ENCODE assay signal across 10 mouse cellular contexts in the genomic region with DNA sequence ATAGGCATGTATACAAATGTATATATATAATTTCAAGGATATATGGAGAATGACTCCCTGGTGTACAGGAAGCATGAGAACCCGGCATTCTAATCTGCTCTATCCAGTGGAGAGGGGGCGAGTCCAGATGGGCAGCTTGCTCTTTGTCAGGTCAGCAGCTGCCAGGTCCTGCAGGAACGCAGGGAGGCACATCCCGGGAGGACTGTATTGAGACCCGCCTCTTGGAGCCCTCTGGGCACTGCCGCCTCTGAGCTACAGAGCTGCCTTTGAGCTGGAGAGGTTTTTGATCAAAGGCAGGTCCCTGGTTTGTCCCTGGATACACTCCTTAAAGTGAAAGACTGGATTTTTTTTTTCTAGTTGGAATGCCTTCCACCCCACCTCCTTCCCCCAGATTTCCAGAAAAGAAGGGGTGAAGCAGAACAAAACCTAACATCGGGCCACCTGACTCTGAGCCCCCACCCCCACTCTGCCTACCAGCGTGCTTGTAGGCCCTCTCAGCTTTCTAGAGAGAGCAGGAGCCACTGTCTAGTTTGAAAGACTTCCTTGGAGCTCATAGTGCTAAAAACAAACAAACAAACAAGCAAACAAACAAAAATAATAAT. TPM values are rescaled to one million over a fixed set of nuclear protein-coding genes. Genes with fewer than 3 reads are reported as not detected.
A peak's percentile ranks its signal among the peaks of the same experiment; 100 is the strongest.
DNase-seq lines count a peak whose midpoint lies in the region; ATAC-seq lines count a peak whose summit lies in the region.
"Had no signal": no experiment of that assay in that cellular context is flagged by ENCODE, and none has a peak within 500 bp of the region (broad histone marks: within the 10 kb centered on the region; RNA-seq: fewer than 3 reads in every experiment).

Lamp5 (plus strand) TSS at position 552 of the 602 bp plus-strand sequence.

- H3K27me3 ChIP-seq in heart, embryonic 11.5 days (ENCODE audit: control insufficient read depth, insufficient read depth, low read length): peaks cover 19% of the 10 kb centered on the region
- peaks cover 31% of the 10 kb centered on the region for H3K27me3 ChIP-seq in hindbrain, embryonic 10.5 days (ENCODE audit: insufficient read depth, poor library complexity, severe bottlenecking)
- peaks cover 49% of the 10 kb centered on the region for H3K27me3 ChIP-seq in midbrain, embryonic 10.5 days (ENCODE audit: low read depth, poor library complexity, severe bottlenecking)
- H3K27me3 ChIP-seq: CH12.LX had no signal

- DNase-seq in heart, postnatal 14 days: no peak
- peak; percentile 26 for DNase-seq in brain, adult 2 months (ENCODE audit: low read depth, low spot score)
- peak; percentile 48 for DNase-seq in hindbrain, embryonic 10.5 days (ENCODE audit: low spot score)
- DNase-seq in midbrain, embryonic 10.5 days (ENCODE audit: low spot score): peak; percentile 50
- DNase-seq in gastrocnemius, postnatal 10 days: no peak
- no peak for DNase-seq in gastrocnemius, adult 18-20 months (ENCODE audit: low spot score)

- peak within 1 kb of the TSS; percentile 22; the same call in 1 of the 2 replicates for H3K4me3 ChIP-seq in heart, embryonic 11.5 days (ENCODE audit: low read depth, low read length)
- peak within 1 kb of the TSS; percentile 47 for H3K4me3 ChIP-seq in hindbrain, embryonic 10.5 days
- H3K4me3 ChIP-seq in midbrain, embryonic 10.5 days: peak within 1 kb of the TSS; percentile 45

- ATAC-seq in heart, embryonic 11.5 days (replicated peaks; ENCODE audit: insufficient number of reproducible peaks, low FRiP score, low TSS enrichment): no peak
- ATAC-seq in megakaryocyte-erythroid progenitor cell, adult 5-6 weeks (replicated peaks; ENCODE audit: low FRiP score, low TSS enrichment, poor library complexity, severe bottlenecking): no peak

- H3K9me3 ChIP-seq in heart, embryonic 11.5 days (replicated peaks; ENCODE audit: control insufficient read depth, low read length): no peaks in the 10 kb centered on the region
- H3K9me3 ChIP-seq in hindbrain, embryonic 10.5 days: no peaks in the 10 kb centered on the region
- H3K9me3 ChIP-seq in midbrain, embryonic 10.5 days (replicated peaks): no peaks in the 10 kb centered on the region

- 7% methylated on average over 8 of the region's 8 CpGs for WGBS in heart, embryonic 11.5 days (ENCODE audit: insufficient replicate concordance)
- 2% methylated on average over 8 of the region's 8 CpGs for WGBS in hindbrain, embryonic 10.5 days
- under 1% methylated on average over 8 of the region's 8 CpGs for WGBS in midbrain, embryonic 10.5 days

- H3K36me3 ChIP-seq in heart, embryonic 11.5 days (ENCODE audit: control insufficient read depth, insufficient read depth, low read length): no peaks in the 10 kb centered on the region
- no peaks in the 10 kb centered on the region for H3K36me3 ChIP-seq in hindbrain, embryonic 10.5 days
- no peaks in the 10 kb centered on the region for H3K36me3 ChIP-seq in midbrain, embryonic 10.5 days

- no peaks in the 10 kb centered on the region; the same call in 1 of the 2 replicates for H3K4me1 ChIP-seq in heart, embryonic 11.5 days (ENCODE audit: control insufficient read depth, insufficient read depth, low read length)
- H3K4me1 ChIP-seq in hindbrain, embryonic 10.5 days (replicated peaks): peaks cover 17% of the 10 kb centered on the region
- H3K4me1 ChIP-seq in midbrain, embryonic 10.5 days: peaks cover 16% of the 10 kb centered on the region

- H3K27ac ChIP-seq in heart, embryonic 11.5 days (ENCODE audit: low read depth, low read length): no peak within 1 kb of the TSS
- H3K27ac ChIP-seq in hindbrain, embryonic 10.5 days: peak within 1 kb of the TSS; percentile 46
- H3K27ac ChIP-seq in midbrain, embryonic 10.5 days (replicated peaks): no peak within 1 kb of the TSS

- peak within 1 kb of the TSS; percentile 60 for H3K4me2 ChIP-seq in heart, embryonic 11.5 days

- intact Hi-C loops in heart, postnatal 14 days (cut with DNase I): no loop called here

- H3K9ac ChIP-seq in heart, embryonic 11.5 days (ENCODE audit: low read depth, low read length): no peak within 1 kb of the TSS

RNA-seq across cellular contexts. Expression of gene Lamp5, which starts in this region (rescaled TPM):
- polyA plus RNA-seq in heart, embryonic 11.5 days (2014; fragmentation: Nextera tagmentation; extraction: Ambion mirVana): 0.30 and 0.70 TPM in 2 replicates
- not detected for total RNA-seq in heart, postnatal 14 days (2021)
- 8.6 and 64.0 TPM in 2 replicates for polyA plus RNA-seq in hindbrain, embryonic 10.5 days (2016; fragmentation: Nextera tagmentation; extraction: Ambion mirVana)
- polyA plus RNA-seq in midbrain, embryonic 10.5 days (2016; fragmentation: Nextera tagmentation; extraction: Ambion mirVana): 1.3 and 2.7 TPM in 2 replicates
- total RNA-seq in megakaryocyte-erythroid progenitor cell, adult 5-6 weeks (2014; fragmentation: Nextera tagmentation): not detected in 2 replicates
- not detected in 2 replicates for total RNA-seq in megakaryocyte-erythroid progenitor cell, adult 5-6 weeks (2017)
- not detected for total RNA-seq in gastrocnemius, postnatal 10 days (2021)
- not detected for total RNA-seq in gastrocnemius, adult 18-20 months (2021)
- total RNA-seq: CH12.LX; neutrophil, adult 5-6 weeks had no signal

Comparison
In these comparisons a context has a peak if more than half of its experiments do, and no peak if none do; other contexts are left out.
1. DNase-seq: peak in brain, adult 2 months (single experiment), hindbrain, embryonic 10.5 days (single experiment) and midbrain, embryonic 10.5 days (single experiment); none in heart, postnatal 14 days (0 of 2), gastrocnemius, postnatal 10 days (single experiment) and gastrocnemius, adult 18-20 months (single experiment).
2. Peak in every context shown above with its lines, with median percentiles within 50 percentile points of each other: H3K4me3 ChIP-seq.